Mouse (Mus musculus): ENCODE results near the gene Mpv17.

Mpv17 gene

DNA sequence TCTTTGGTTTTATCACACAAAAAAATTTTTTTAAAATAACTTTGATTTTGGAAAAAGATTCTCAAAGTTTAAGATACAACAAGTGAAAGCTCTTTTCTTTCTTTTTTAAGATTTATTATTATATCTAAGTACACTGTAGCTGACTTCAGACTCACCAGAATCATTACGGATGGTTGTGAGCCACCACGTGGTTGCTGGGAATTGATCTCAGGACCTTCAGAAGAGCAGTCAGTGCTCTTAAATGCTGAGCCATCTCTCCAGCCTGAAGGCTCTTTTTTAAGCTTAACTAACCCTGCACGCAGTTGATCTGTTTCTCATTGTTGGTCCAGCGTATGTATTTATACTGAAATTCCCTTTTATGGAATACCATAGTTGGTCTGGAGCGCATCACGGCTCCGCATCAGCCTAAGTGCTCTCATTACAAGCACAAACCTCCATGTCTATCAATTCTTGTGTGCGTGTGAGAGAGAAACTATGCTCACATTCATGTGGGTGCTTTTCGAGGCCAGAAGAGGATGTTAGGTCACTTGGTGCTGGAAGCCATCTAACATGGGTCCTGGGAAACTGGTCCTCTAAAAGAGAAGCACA lies 27.2 kb upstream of the Mpv17 start:
- DNase-seq, result no peak

DNA sequence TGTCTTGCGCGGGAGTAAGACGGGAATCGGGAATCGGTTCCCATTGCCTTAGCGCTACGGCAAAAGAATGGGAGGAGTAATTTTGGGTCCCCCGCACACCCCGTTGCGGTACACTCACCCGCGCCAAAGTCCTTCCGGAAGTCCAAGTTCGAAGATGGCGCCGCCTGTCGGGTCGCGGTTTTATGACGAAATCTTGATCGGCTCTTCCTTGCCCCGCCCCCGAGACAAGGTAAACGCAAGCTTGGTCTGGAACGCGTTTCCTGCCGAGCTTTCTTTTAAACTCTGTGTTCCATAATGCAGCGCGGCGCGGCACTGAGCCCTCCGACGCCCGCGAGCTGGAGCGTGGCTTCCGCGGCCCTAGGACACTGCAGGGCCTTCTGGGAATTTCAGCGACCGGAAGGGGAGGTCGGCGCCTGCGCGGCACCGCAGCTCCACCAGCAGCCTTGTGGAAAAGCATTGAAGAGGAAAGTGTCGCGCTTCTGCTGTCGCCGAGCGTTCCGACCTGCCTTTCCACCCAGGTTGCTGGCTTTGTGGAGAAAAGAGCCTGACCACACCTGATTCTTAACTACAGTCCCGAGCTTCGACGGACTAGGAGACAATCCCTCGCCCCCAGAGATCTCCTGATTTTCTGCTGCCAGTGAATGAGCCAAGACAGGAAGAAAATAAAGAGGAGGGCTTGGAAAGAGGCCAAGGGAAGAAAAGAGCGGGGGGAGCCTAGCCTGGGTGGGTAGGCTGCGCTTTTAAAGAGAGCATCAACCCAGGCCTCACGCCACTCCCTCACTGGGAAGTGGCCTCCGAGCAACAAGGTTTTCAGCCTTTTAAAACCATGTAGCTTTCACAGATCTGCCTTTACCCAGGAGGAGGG lies 25.9 kb upstream of the Mpv17 start, which contains the start of the genes Gm29609 and Gtf3c2:
Gm29609 (minus strand) TSS at position 146 of the 865 bp plus-strand sequence.
Gtf3c2 (minus strand) TSS at position 379 of the 865 bp plus-strand sequence.
- DNase-seq, result peak; percentile 97

DNA sequence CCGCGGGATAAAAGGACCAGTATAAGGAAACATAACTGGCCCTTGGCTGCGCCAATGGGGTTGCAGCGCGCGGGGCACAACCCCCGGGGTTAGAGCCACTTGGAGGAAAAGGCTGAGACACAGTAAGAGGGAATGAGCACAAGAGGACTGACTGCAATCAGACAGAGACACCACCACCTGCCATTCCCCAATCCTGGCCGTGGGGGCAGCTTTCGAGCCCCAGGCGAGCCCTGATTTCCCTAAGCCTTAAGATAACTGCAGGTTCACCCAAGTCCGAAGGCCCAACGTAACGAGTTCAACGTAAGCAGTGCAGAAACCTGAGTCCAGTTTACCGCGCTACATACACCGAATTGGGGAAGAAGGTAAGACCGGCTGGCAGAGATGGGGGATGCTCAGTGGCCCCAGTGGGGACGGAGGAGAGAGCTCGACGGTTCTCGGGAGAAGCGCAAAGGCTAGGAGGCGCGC lies 25.3 kb upstream of the Mpv17 start:
- no peak for DNase-seq

DNA sequence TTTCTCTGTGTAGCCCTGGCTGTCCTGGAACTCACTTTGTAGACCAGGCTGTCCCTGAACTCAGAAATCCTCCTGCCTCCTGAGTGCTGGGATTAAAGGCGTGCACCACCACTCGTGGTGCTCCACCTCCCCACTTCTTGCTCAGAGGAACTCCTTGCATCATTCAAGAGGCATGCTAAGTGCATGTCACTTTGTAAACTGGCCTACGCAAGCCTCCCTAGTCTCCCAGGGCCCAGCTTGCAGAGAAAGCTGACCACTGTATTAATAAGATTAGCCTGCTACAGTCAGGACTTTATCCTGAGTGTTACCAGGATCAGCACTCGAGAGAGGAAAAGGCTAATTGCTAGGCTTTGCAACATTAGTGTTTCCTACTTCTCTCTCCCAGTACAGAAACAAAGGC lies 14.6 kb upstream of the Mpv17 start:
- no peak for DNase-seq

DNA sequence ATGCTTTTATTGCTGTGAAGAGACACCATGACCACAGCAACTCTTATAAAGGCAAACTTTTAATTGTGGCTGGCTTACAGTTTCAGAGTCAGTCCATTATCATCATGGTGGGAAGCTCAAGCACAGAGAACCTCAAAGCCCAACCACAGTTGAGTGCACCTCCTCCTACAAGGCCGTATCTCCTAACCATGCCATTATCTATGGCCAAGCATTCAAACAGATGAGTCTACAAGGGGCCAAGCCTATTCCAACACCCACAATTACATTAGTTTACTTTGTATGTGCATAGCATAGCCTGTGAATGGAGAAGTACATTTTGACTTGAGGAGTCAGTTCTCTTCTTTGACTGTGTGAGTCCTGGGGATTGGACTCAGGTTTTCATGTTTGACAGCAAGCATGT lies 10.8 kb upstream of the Mpv17 start:
- DNase-seq, result no peak

DNA sequence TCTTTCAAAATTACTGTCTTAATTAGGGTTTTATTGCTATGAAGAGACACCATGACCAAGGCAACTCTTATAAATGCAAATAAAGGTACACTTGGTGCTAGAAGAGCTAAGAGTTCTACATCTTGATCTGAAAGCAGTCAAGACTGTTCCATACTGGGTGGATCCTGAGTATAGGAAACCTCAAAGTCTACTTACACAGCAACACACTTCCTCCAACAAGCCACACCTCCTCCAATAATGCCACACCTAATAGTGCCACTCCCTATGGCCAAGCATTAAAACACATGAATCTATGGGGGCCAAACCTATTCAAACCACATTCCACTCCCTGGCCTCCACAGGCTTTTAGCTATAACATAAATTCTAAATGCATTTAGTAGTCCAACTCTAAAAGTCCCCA lies 8.4 kb upstream of the Mpv17 start:
- no peak for DNase-seq

DNA sequence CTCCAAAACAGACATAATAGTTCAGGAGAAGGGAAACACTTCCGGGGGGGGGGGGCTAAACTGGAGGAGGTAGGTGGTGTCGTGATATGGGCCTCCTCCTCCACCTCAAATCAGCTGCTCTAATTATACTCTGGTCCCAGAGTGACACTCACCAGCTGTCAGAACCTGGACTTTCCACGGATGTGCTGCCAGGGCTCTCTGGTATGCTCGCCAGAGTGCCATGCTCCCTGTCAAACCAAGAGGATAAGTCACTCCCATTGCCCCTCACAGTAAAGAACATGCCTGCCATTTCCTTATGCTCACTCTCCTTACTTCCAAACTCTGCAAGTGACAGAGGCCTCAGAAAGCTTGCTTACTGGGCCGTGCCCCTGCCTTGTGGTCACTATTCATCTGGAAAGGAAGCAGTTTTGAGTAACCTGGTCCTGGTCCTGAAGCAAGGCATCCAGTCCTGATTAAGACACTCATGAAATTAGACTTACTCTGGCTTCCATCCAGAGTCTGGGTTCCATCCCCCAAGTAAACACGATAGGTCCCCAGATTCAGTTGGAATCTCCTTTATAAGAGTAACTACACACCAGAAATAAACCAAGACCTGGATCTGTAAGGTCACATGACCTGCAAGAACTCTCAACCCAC lies 417 bp downstream of the Mpv17 start:
- DNase-seq, result no peak

DNA sequence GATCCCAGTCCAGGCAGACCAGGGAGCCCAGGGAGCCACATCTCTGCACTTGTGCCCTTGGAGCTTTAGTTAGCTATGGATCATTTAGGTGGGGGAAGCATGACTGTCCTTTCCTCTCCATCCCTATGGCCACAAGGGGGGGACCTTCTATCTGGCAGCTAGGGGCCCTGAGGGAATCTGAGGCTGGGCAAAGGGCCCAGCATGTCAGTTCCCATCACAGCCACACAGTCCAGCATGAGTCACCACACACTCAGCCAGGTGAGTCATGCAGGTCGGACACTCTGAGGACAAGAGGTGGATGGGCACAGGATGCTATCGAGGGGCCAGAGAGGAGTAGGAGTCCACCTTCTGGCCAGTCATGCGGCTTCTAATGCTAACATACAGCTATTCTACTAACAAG lies 2.3 kb downstream of the Mpv17 start:
- peak; percentile 65 to 74 for DNase-seq

DNA sequence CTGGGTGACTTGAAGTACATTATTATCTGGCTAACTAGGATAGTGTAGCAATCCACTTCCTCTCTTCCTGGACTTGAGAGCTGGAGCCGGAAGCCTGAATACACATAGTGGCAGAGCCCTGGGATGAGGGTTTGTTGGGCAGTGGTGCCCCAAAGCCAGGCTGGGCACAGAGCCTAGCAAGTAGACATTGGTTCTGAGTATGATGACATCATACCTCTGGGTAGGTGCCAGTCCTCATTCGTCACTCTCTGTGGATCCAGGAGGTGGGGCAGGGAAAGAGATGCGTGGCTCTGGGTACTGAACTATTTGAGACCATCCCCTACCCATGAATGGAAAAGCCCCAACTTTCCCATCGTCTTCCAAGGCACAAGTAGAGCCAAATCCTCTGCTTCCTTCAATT lies 4.3 kb downstream of the Mpv17 start:
- DNase-seq, result peak; percentile 20 to 30

DNA sequence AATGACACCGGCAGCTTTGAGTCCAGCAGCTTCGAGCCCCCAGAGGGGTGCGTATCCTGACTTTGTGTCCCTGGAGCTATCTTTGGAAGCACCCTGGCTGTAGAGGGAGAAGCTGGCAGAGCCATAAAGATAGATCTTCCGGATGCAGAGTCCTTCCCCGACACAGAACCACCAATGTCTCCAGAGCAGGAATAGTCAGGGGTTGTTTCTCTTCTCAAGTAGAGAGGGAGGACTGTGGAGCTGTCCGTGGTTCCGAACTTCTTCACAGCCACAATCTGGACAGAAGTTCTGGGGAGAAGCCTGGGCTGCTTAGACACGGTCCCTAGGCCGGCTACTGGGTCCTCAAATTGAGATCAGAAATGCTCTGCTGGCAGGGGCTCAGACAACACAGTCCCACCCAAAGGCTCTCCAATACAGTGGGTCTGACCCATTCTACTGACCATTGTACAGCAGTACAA lies 15.1 kb downstream of the Mpv17 start:
- DNase-seq, result no peak

DNA sequence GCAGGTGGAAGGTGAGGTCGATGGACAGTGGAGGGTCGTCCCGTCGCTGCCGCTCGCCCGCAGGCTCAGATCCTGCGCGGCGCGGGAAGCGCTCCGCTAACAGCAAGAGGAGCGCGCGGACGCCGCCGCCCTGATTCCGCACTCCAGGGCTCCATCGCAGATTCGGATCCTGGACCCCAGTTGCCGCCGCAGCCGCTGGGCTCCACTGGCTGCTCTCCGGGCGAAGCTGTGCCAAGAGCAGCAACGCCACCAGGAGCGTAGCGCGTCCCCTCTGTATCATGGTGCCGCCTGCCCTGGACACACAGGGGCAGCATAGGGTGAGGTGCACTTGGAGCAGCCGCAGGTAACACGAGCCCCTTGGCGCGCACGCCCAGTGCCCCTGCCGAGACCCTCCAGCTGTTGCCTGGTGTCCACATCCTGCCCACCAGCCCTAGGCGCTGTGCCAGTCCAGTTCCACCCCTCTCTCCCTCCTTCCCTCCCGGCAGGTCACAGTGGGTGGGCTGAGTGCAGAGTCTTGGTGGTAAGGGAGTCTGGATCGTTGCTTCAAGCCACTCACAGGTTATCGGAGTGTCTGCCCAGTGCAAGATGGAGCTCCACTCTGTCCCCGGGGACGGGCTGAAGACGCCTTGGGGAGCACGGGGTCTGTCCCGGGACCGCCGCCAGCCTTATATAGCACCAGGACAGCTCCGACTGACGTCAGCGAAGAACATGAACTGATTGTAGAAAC lies 15.6 kb downstream of the Mpv17 start, which contains the start of gene Ucn:
Ucn (minus strand) TSS at position 589 of the 727 bp plus-strand sequence.
- DNase-seq, result no peak

DNA sequence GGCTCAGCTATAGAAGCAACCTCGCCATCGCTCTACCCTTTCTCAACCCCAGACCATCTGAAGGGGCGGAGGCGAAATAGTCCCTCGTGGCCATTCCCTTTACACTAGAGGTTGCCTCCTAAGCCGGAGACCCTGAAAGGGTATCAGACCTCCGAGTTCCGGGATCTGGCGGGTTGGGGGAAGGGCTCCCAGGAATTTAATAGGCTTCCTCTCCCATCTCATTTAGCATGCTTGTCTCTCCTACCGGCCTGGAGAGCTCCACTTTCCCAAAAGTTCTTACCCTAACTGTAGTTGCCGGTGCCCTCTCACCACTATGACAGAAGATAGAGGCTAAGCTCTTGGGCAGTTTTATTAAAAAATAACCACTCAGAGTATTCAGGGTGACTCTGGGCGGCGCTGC lies 16.4 kb downstream of the Mpv17 start:
- peak in 1 of 2 experiments; percentile 10 for DNase-seq

DNA sequence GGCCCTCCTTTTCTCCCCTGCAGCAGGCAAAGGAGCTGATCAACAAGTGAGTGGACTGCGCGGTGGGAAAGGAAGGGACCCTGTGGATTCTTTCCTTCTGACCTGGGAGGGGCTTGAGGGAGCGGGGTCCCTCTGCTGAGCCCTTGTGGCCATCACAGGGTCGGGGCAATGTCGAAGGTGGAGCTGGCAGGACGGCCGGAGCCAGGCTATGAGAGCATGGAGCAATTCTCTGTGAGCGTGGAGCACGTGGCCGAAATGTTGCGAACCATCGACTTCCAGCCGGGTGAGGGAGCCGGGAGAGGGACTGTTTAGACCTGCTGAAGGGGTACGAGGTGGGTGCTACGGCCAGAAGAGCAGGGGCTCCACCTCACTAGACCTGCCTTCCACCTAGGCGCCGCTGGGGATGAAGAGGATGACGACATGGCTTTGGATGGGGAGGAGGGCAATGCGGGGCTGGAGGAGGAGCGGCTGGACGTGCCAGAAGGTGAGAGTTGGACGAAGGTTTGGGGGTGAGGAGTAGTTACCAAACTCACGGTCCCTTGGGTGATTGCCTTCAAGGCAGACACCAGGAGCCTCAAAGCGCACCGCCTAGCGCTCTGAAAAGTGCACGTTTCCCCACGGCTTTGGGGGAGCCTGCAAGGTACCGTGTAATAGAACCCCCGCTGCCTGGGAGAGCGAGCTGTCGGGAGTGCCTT lies 17.2 kb downstream of the Mpv17 start:
- no peak for DNase-seq

DNA sequence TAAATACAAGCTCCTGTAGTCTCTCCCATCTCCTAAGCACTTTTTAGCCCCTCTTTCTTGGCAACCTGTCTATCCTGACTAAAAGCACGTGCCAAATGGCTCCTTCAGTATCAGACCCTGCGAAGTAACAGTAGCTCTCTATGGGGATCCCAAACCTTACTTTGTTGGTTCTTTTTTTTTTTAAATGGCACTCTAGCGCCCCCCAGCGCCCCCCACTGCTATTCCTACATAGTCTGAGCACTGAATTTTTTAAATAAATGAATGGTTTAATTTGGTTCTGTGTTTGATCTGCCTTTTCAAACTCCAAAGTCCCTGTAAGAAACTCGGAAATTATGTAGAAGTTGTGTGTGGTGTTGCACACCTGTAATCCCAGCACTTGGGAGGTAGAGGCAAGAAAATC lies 28.0 kb downstream of the Mpv17 start:
- DNase-seq, result no peak

DNA sequence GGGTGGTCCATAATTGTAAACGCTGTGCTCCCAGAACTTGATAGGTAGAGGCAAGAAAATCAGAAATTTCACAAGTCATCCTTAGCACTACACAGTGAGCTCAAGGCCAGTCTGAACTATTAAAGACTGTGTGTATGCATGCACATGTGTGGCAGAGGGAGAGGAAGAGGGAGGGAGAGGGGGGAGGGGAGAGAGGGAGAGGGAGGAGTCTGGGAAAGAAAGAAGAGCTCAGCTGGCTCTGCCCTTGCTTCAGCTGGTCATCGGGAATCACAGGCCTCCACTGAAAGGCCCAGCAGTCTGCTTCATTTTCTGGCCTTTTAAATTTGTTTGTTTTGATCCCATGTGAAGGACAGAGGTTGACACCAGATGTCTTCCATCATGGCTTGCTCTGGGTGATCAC lies 30.6 kb downstream of the Mpv17 start:
- no peak for DNase-seq

DNA sequence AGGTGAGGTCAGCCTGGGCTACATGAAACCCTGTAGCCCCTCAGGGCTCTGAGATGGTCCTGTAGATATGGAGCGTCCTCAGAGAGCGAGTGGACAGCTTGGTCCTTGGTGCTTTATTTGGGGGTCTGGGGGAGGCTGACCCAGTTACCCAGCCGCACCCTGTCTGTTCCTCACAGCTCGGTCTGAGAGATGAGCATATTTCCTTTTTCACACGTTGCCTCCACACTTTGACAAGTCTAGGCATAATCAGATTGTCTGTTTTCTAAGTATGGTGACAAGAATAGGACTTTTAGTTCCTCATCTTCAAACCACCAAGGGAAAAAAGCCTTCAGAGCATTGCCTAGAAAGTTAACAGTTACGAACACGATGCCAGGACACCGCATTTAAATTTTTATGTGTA lies 32.9 kb downstream of the Mpv17 start:
- no peak for DNase-seq

DNA sequence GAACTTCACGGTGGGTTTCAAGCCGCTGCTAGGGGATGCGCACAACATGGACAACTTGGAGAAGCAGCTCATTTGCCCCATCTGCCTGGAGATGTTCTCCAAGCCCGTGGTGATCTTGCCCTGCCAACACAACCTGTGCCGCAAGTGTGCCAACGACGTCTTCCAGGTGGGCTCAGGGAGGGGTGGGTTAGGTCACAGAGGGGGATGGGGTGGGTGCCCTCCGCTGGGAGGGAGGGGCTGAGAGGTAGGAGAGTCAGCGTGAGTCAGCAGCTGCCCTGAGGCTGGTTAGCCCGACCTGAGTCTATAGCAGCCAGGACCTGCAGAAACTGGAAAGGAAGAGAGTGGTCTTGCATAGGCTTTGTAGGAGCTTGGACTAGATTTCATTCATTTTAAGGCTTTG lies 37.1 kb downstream of the Mpv17 start:
- no peak for DNase-seq

DNA sequence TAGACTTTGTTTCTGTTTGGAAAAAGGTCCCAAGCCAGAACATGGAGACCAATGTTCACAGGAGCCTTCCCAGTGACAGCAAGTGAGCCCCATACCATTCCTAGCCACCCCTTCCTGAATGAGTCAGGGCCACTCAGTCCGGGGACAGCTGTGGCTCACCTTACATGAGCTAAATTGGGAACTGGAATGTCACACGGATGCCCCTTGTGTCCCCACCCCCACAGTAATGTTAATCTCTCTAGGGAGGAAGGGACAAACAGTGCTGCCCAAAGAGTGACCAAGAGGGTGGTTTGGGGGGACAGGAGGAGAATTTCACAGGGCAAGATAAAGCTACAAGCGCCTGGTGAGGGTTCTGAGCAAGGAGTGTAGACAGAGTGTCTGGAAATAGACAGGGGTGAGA lies 37.7 kb downstream of the Mpv17 start, which contains the start of gene Trim54:
Trim54 (plus strand) TSS at position 359 of the 400 bp plus-strand sequence.
- DNase-seq, result no peak

DNA sequence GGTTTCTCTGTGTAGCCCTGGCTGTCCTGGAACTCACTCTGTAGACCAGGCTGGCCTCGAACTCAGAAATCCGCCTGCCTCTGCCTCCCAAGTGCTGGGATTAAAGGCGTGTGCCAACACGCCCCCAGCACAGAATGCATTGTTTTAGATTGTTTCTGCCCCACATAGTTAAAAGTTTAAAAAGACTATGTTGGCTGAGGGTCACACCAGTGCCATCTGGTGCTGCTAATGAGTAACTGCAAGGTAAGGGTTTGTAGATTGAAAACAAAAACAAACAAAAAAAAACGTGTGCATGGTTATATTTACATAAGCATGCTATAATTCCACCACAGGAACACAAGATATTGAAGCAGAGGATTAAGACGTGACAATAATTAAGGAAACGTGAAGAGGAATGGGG lies 43.3 kb downstream of the Mpv17 start:
- DNase-seq, result no peak

DNA sequence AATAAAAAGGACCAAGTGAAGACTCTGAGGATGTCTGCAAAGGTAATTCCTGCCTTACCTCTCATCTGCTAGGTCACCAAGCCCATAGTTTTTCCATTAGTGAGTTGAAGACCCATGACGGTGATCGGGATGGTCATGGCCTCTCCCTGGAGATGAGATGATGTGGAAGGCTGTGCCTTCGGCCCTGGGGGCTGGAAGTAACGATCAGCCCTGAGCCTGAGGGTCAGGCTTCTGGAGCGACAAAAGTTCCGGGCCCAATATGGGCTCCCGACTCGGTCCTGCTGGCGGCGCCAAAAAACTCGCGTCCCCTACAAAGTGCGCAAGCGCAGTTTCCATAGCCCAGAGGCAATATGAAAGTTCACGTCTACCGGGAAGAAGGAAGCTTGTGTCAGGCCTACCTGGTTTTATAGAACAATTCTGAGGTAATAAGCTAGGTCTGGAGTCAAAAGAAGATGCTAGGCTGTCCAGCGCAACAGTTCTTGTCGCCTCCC lies 46.0 kb downstream of the Mpv17 start, which contains the start of gene Slc30a3:
Slc30a3 (minus strand) TSS at position 238 of the 491 bp plus-strand sequence.
- DNase-seq, result no peak

DNA sequence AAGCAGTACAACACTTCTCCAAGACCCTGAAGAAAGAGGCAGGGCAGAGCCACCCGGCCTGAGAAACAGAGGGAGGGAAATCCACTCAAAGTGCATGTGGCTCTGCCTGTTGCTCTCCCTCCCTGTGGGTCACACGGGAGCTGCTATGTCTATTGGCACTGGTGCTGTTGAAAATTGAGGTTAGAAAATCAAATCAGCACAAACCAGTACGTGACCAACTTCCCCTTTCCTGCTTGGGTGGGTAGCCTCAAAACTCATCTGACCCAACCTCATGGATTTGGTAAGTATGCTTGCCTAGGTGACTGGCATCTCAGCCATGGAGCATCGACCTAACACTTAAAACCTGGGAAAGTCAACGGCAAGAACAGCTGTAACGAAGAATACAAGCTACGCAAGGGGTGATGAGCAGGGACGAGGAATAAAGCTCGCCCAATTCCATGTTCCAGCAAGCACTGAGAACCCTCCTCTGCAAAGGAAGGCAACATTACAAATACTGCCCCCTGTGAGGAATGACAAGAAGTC lies 48.2 kb downstream of the Mpv17 start, which contains the start of gene Dnajc5g:
Dnajc5g (plus strand) TSS at position 472 of the 522 bp plus-strand sequence.
- DNase-seq, result no peak
